Mouse (Mus musculus): ENCODE measurements around the gene Gm8693.
"Not testable (repeated sequence)": the region's sequence is repeated elsewhere in the genome, so short reads cannot be mapped to it uniquely, and the experiment has no call there.

DNA sequence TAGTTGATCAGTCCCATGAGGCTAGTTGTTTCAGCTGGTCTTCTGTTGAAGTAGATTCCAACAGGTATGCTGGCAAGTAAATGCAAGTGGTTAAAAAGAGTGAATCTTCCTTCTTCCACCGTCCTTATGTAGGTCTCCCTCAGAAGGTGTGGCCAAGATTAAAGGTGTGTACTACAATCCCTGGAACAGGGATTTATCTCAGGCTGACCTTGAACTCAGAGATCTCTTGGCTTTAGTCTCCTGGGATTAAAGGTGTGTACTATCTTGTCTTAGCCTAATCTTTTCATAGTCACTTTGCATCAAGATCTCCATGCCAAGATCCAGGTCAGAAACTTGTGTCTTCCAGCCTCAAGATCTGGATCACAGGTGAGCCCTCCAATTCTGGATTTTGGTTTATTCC is 27.5 kb upstream of the Gm8693 start, which contains the start of gene Gm4567:
- not testable (repeated sequence) for TF ChIP-seq CTCF (IDR thresholded peaks at IDR 0.05; ENCODE audit: extremely low read depth, insufficient read depth, insufficient read length, insufficient replicate concordance); POLR2A (IDR thresholded peaks at IDR 0.05; ENCODE audit: low read depth, low read length)

All from spleen, adult 2 months (tissue).